Mouse (Mus musculus) spleen, postnatal 10 days (tissue): ENCODE data around the gene Isyna1.

ENCODE experiments used
- DNase-seq, 2 experiments: peaks; one replicate each; pipeline ENCODE4 v3.0.0; 2021 to 2022; ENCODE audit warnings: low spot score in 2 of 2

Isyna1 gene

DNA sequence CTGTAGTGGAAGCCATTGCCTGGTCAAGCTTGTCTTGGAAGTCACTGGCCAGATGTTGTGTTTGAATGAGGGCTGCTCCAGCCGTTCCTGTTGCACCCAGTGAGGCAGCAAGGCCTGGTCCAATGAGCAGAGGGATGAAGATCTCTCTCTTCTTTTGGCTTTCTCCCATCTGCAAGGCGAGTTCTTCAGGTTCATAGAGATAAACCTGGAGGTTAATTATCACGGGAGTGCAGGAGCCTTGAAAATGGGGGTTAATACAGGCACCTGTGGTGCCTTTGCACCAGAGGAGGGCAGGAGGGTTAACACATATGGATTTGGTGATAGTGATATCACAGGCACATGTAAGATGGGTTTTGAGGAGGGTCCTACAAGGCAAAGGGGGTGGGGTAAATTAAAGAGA is 28.0 kb downstream of the Isyna1 start:
- peak; percentile 42 to 46 for DNase-seq

DNA sequence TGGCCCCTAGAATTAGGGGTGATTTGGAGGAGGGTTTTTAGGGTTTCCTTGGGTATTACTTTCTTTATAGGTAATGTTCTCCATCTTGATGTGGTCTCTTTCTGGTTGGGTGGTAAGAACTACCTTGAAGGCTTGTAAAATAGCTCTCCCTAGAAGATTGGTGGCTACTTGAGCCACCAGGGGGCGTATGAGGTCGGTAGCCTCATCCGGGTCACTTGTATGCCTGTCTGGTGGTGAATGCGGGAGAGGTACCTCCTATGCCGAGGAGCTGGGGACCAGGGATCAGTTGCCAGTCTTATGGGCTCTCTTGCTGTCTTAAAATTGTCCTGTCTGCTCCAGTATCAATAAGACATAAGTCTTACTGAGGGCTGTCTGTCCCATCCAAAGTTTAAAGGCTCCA is 30.9 kb downstream of the Isyna1 start:
- DNase-seq: peak in 1 of 2 experiments; percentile 74

DNA sequence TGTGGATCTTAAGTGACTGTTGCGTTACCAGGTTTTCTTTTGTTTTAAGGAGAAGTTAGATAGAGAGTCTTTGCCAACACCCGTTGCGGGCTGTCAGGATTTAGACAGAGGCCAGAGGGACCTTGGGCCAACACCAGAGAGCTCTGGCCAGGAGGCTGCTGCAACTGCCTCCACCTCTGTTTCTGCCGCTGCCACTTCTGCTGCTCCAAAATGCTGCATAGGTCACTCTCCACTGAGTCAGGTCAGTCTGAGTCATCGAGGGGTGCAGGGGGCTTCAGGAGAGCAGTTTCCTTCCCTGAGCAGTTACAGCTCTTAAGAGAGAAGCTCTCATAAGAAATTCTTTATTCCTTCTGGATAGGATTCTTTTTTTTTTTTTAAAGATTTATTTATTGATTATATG is 32.9 kb downstream of the Isyna1 start:
- DNase-seq: no peak

DNA sequence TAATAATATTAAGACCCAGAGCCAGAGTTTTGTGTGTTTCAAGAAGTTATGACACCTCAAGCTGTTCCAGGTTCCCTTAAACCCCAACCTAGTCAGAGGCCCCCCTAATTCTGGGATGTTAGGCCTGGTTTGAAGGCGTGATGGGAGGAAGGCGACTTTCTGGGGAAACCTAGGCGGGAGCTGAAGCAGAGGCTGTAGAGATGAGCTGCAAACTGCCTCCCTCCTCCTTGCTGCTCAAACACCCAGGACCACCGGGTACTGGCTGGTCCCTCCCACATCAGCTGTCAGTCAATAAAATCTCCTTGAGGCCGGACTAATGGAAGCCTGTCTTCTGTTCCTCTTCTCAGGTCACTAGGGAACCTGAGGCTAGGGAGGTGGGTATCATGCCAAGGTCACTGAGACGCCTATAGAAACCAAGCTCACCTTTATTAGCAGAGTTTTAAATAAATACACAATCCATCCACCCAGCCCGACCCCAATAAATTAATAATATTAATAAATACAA is 34.9 kb downstream of the Isyna1 start:
- DNase-seq: no peak

DNA sequence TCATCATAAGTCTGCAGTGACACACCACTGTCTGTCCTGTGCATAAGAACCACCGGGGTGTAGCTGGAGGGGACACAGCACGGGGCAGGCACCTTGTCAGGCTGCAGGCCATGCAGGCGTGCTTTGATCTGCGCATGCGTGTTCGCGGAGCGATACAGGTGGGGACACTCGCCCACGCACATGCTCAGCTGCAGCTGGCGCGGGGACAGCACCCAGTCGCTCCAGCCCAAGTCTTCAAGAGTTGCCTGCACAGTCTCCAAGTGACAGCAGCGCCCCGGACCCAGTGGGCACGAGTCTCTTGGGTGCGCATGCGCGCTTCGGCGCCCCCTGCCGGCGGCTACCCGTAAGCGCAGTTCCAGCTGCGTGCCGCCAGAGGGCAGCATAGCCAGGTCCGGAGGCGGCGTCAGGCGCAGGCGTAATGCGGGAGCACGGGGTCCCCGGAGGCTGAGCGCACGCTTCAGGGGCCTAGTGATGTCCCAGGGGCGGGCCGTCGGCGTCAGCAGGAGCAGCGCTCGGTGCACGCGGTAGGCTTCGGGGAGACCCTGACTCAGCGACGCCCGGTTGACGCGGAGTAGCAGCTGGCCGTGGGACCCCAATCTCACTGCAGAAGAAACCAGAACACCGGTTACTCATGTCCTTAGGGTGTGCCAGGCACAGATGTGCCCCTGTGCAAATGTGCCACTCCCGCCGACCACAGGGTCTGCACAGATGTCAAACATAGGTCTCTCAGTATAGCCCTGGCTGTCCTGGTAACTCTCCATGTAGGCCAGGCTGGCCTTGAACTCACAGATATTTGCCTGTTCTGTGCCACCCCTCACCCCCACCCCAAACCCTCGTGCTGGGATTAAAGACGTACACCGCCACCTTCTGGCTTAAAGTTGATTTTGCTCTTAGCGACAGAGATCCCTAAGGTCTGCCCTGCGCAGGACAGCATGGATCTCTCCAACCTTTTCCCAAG is 35.7 kb downstream of the Isyna1 start:
- DNase-seq: peak; percentile 92 to 96

DNA sequence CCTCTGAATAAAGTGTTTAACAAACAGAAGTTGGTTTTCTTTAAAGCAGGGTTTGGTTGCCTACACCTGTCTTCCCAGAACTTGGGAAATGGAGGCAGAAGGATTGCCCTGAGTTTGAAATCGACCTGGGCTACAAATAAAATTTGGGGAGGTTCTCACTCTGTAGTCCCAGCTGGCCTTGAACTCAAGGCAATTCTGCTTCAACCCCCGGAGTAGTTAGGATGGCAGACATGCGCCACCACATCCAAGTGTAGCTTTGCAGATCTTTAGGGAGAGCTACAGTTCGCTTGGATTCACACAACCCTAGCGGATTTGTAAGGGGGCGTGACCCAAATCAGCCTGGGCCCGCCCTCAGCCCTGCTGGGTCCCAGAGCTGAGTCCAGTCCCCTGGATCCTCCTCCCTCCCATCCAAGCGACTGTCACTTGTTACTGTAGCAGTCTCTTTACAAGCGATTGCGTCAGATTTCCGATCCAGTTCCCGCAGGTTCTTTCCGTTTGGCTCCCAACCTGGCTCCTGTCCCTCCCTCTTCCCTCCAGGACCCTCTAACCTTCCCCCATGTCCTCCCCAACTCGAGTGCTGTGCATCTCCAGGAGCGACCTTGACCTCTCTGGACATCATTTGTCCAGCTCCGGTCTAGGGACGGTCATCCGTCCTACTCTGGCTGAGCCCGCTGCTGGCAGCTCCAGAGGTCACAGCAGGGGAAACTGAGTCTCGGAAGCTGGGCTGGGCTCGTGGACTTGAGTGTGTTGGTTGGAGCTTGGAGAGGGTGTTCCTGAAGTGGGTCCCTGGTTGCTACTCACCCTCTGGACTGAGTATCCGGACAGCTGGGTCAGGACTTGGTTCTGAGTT is 36.6 kb downstream of the Isyna1 start:
- peak in 1 of 2 experiments; percentile 55 for DNase-seq

DNA sequence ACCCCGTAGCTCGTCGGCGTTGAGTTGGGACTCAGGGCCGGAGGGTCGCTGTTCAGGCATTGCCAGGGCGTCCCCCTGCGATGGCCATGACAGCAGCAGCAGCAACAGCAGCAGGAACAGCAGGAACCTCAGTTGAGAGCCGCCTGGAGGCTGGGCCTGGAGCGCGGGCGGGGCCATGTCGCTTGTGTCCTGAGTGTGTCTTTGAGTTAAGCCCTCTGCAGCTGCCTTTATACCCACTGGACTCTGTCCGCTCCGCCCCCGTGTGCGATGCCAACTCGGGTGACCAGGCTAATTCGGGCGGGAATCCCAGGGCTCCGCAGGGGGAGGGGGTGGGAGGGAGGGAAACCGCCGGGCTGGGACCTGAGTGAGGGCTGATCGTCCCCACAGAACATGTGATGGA is 37.3 kb downstream of the Isyna1 start:
- DNase-seq: no peak

DNA sequence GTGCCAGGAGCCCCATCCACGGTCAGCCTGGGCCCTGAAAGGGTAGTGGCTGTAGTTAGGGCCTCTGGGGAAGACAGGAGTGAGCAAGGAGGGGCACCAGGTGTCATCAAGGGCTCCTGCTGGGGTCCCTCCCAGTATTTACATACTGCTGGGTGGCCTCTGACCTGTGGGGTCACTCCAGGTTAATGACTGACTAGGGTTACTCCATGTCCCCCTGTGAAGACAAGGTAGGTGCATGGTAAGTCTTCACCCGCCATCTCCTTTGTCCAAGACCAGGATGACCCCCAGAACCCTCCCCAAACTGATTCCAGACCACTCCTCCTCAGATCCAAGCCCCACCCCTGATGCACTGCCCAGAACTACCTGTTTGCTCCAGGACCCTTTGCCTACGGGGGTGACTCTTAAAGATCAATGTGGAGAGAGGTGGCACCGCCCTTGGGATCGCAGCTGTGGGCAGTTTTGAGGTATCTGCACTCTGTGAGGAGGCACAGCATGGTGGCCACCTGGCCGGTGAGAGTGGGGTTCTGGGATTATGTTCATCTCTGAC is 38.2 kb downstream of the Isyna1 start, which contains the start of gene Gdf15:
TSS of gene Gdf15 (minus strand) at position 111 of the 547 bp plus-strand sequence.
- no peak for DNase-seq

DNA sequence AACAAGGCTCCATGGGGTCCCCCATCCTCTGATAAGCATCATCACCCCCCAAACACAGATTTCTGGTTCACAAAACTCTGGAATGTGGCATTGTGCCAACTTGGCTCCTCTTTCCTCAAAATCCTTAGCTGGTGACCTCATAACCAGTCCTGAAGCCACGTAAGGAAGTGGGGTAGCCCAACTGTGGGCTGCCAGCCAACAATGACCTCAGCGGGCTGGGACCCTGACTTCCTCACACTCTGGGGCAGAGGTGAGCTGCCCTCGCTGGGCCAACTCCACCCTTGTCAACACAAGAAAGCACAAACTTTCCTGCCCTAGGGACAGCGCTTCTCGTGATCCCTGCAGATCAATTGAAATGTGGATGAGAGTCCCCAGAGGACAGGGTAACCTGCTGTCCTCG is 39.9 kb downstream of the Isyna1 start:
- no peak for DNase-seq

DNA sequence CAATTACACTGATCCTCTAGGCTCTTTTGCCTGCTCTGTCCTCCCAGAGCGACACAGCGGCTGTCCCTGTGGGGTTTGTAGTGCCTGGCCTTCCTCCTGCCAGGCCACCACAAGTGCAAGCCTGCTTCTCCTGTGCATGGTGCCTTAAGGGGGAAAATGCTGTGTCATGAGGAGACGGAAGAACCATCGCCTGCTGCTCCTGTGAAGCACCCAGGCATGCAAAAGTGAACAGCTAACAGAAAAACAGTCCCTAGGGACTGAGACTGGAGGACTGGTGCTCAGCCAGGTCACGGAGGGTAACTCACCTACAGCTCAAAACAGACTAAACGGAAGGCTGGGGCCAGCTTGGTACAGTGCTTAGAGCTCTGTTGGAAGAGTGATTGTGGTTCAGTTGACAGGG is 41.4 kb downstream of the Isyna1 start:
- peak in 1 of 2 experiments; percentile 45 for DNase-seq

DNA sequence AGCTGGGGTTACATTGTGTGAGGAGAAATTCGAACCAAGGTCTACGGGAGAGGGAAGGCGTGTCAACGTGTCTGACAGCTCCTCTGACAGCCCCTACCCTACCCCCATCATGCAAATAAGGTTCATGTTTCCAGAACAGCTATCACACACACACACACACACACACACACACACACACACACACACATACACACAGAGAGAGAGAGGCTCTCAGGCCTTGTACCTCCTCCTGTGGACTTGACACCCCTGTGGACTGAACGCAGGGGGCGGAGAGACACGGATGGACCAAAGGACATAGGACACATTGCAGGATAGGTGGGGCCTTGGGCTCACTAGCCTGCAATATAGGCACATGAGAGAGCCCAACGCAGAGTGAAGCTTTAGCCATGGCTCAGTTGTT is 42.7 kb downstream of the Isyna1 start:
- DNase-seq: no peak

DNA sequence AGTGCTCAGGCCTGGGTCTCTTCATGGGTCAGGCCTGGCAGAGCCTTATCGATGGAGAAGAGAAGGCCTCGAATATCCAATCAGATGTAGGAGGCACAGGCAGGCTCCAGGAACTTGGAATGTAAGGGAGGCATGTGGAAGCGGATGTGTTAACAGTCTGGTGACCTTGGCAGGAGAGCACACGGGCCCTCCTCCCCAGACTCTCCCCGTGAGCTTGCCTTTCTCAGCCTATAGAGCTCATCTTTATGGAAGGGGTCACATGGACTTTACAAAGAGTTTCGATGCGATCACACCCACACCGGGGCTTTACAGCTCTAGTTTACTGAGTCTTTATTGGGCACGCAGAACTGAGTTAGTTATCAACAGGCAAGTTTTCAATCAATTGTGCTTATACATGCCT is 44.6 kb downstream of the Isyna1 start:
- DNase-seq: no peak

DNA sequence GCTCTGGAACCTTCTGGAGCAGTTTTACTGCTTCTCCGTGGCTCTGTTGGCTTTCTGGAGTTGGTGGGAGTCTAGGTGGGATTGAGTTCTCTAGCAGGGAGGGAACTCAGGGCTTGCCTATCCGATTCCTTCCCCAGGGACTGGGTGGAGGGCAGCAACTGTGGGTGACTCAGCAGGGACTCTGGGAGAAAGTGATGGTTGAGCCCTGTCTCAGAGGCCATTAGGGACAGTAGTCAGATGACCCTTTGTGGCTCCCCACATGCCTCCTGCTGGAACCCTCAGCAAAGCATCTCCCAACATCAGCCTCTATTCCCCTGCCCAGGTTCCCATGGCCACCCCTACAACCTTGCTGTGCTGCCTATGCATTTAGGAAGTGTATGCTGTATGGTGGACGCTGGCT is 48.8 kb downstream of the Isyna1 start:
- no peak for DNase-seq

DNA sequence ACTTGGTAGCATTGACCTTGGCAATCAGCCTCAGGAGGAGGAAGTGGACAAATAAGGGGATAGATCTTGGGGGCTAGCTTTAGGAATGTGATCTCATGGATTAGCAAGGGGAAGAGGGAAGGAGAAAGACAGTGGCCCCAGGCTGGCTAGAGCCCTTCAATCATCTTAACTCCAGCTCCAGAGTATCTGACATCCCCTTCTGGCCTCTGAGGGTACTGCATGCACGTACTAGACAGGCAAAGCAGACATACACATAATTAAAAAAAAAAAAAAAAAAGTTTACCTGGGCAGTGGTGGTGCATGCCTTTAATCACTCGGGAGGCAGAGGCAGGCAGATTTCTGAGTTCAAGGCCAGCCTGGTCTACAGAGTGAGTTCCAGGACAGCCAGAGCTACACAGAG is 49.9 kb downstream of the Isyna1 start:
- peak in 1 of 2 experiments; percentile 76 for DNase-seq

DNA sequence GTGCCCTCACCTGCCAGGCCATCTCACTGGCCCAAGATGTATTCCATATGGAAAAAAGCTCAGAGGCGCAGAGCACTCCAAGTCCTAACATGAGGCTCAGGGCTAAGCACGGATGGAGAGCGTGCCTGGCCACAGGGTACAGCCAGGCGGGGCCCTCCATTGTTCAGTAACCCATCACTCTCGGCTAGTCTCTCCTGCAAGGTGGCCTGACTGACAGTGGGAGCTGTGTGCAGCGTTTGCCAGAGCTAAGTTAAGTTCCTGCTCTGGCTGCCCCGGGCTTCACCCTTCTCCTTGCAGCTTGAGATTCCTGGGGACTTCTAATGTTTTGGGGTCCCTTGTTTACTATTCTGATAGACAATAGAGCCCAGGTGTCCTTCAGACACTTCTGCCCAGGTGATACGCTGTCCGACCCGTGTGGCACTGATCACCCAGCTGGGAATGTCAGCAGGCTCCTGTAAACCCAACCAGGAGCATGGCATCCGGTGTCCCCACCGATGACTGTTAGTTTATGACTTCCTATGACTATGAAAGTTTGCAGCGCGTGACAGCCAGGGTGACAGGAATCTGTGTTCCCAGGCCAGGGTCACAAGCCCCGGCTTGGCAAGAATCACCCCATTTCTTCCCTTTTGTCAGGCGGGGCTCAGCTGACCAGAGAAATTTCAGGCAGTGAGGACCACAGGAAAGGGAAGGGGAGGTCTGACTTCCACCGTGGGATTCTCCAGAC is 51.5 kb downstream of the Isyna1 start:
- no peak for DNase-seq

DNA sequence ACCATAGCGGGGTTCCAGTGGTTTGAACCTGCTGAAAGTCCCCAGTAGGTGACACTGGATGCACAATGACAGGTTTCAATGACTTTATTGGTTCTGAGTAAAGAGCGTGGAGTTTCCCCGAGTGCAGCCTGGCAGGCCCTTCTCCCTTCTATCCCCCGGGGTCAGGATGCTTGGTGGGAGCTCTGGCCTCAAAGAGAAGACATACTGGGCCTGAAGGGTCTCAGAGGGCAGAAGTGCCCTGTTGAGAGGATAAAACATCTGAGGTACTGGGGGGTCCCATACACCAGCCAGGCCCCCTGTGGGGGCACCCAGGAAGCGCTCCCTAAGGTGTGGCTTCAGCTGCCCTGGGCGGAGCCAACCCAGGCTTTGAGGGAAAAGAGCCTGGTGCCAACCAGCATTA is 52.2 kb downstream of the Isyna1 start:
- no peak for DNase-seq

DNA sequence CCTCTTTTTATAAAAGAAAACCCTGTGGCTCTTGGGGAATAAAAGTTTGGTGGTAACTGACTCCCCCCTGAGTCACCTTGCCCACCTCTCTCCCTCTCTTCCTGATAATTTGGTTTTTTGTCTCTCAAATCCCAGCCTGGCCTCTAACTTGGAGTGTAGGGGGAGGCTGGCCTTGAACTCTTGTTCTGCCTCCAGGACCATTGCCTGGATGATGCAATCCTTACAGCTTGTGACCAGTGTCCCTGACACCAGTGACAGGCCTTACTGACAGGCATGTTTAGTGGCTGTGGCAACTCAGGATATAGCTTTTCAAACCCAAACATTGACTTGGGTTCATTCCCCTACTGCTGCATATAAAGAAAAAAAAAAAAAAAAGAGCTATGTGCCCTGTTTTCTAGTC is 52.6 kb downstream of the Isyna1 start:
- no peak for DNase-seq
